Mouse (Mus musculus) CH12.LX (cell line): Measurements from ENCODE around the gene Fscn1. TPM values are rescaled to one million over a fixed set of nuclear protein-coding genes. Genes with fewer than 3 reads are reported as not detected.

Source experiments
- DNase-seq: peaks from one replicate; pipeline ENCODE4 v3.0.0-alpha.2; 2013; ENCODE audit errors: extremely low read depth
- H3K27ac ChIP-seq: 2 replicates; pipeline ENCODE4 v1.5.1; 2012; ENCODE audit warnings: low read depth, mild to moderate bottlenecking, control low read depth, moderate library complexity; ENCODE audit not compliant: insufficient read depth
- H3K27me3 ChIP-seq: replicated peaks from 2 replicates; pipeline ENCODE3; 2012; ENCODE audit warnings: inconsistent platforms
- H3K36me3 ChIP-seq, 2 experiments: replicated peaks in 1 of 2; 2 replicates each; pipeline versions ENCODE3 to v1.6.1; 2012; ENCODE audit warnings: inconsistent platforms in 1 of 2, low read length in 1 of 2, mild to moderate bottlenecking in 1 of 2, mixed read lengths in 1 of 2, moderate library complexity in 1 of 2; ENCODE audit not compliant: control insufficient read depth in 1 of 2, insufficient read depth in 1 of 2
- H3K4me1 ChIP-seq, 2 experiments: 2 replicates each; pipeline ENCODE4 v1.6.1; 2012; ENCODE audit warnings: inconsistent platforms in 1 of 2, moderate library complexity in 1 of 2; ENCODE audit not compliant: insufficient read depth in 2 of 2, control insufficient read depth in 1 of 2
- H3K4me2 ChIP-seq: 2 replicates; pipeline ENCODE4 v1.6.1; 2012; ENCODE audit warnings: low read depth, mild to moderate bottlenecking, control low read depth; ENCODE audit not compliant: poor library complexity, insufficient read depth, severe bottlenecking
- H3K4me3 ChIP-seq, 3 experiments: fragments of 150-350 bp in 1 of 3; sonication (generic) in 1 of 3; replicated peaks in 1 of 3; 2 replicates each; pipeline versions ENCODE3 to v1.5.1; 2011 to 2012; ENCODE audit warnings: low read depth in 2 of 3, low read length in 2 of 3, mild to moderate bottlenecking in 2 of 3, moderate library complexity in 2 of 3, control low read depth in 1 of 3, improper control_type of control experiment in 1 of 3, inconsistent platforms in 1 of 3, mixed read lengths in 1 of 3; ENCODE audit not compliant: poor library complexity in 1 of 3
- H3K79me2 ChIP-seq: replicated peaks from 2 replicates; pipeline ENCODE4 v1.6.1; 2012; ENCODE audit warnings: mild to moderate bottlenecking, moderate library complexity; ENCODE audit not compliant: control insufficient read depth, poor library complexity, insufficient read depth, severe bottlenecking; ENCODE audit errors: extremely low read depth
- H3K9ac ChIP-seq: 2 replicates; pipeline ENCODE4 v1.6.1; 2012; ENCODE audit warnings: low read depth, mild to moderate bottlenecking, control low read depth, moderate library complexity; ENCODE audit not compliant: insufficient read depth
- H3K9me3 ChIP-seq: replicated peaks from 2 replicates; pipeline ENCODE3; 2012; ENCODE audit warnings: low read length, inconsistent platforms, mixed read lengths
- BHLHE40 ChIP-seq: IDR thresholded peaks from 2 replicates; pipeline ENCODE4 v1.6.1; 2011; ENCODE audit warnings: mild to moderate bottlenecking, low read depth, low read length, improper control_type of control experiment
- CHD1 ChIP-seq: IDR thresholded peaks from 2 replicates; pipeline ENCODE4 v1.6.1; 2012; ENCODE audit warnings: low read depth, low read length, improper control_type of control experiment, inconsistent platforms
- CHD2 ChIP-seq: IDR thresholded peaks from 2 replicates; pipeline ENCODE4 v1.6.1; 2011; ENCODE audit warnings: low read length, improper control_type of control experiment
- CTCF ChIP-seq, 2 experiments: IDR thresholded peaks in 1 of 2; conservative IDR thresholded peaks in 1 of 2; 2 replicates each; pipeline ENCODE4 v1.5.1; 2011 to 2012; ENCODE audit warnings: low read depth in 2 of 2, low read length in 2 of 2, improper control_type of control experiment in 1 of 2, inconsistent platforms in 1 of 2, mild to moderate bottlenecking in 1 of 2, moderate library complexity in 1 of 2
- EP300 ChIP-seq: IDR thresholded peaks from 2 replicates; pipeline ENCODE4 v1.6.1; 2011; ENCODE audit warnings: low read length, improper control_type of control experiment
- HCFC1 ChIP-seq: IDR thresholded peaks from 2 replicates; pipeline ENCODE4 v1.6.1; 2012; ENCODE audit warnings: low read depth, mild to moderate bottlenecking, inconsistent platforms, low read length, improper control_type of control experiment
- IRF4 ChIP-seq: IDR thresholded peaks from 2 replicates; pipeline ENCODE4 v1.6.1; 2014; ENCODE audit warnings: low read depth, mild to moderate bottlenecking, inconsistent platforms, low read length, improper control_type of control experiment
- JUN ChIP-seq: IDR thresholded peaks from 2 replicates; pipeline ENCODE4 v1.6.1; 2011; ENCODE audit warnings: low read depth, mild to moderate bottlenecking, low read length, improper control_type of control experiment, moderate library complexity; ENCODE audit not compliant: insufficient read depth
- JUND ChIP-seq: conservative IDR thresholded peaks from 2 replicates; pipeline ENCODE4 v1.6.1; 2011; ENCODE audit warnings: low read depth, low read length, improper control_type of control experiment
- KAT2A ChIP-seq: IDR thresholded peaks from 2 replicates; pipeline ENCODE4 v1.6.1; 2012; ENCODE audit warnings: low read length, improper control_type of control experiment, inconsistent platforms; ENCODE audit not compliant: insufficient replicate concordance
- MAZ ChIP-seq: IDR thresholded peaks from 2 replicates; pipeline ENCODE4 v1.6.1; 2012; ENCODE audit warnings: low read depth, mild to moderate bottlenecking, inconsistent platforms, low read length, improper control_type of control experiment, moderate library complexity
- MEF2A ChIP-seq: IDR thresholded peaks from 2 replicates; pipeline ENCODE4 v1.6.1; 2014; ENCODE audit warnings: low read depth, mild to moderate bottlenecking, inconsistent platforms, low read length, improper control_type of control experiment, borderline replicate concordance
- MXI1 ChIP-seq: IDR thresholded peaks from 2 replicates; pipeline ENCODE4 v1.6.1; 2011; ENCODE audit warnings: mild to moderate bottlenecking, low read depth, low read length, improper control_type of control experiment
- MYC ChIP-seq: IDR thresholded peaks from 2 replicates; pipeline ENCODE4 v1.6.1; 2011; ENCODE audit warnings: low read depth, mild to moderate bottlenecking, improper control_type of control experiment, low read length
- NRF1 ChIP-seq: IDR thresholded peaks from 2 replicates; pipeline ENCODE4 v1.6.1; 2014; ENCODE audit warnings: low read depth, mild to moderate bottlenecking, inconsistent platforms, low read length, improper control_type of control experiment, moderate library complexity
- POLR2A ChIP-seq: IDR thresholded peaks from 2 replicates; pipeline ENCODE4 v1.6.1; 2011; ENCODE audit warnings: low read depth, mild to moderate bottlenecking, improper control_type of control experiment, low read length
- RAD21 ChIP-seq: IDR thresholded peaks from 2 replicates; pipeline ENCODE4 v1.6.1; 2011; ENCODE audit warnings: low read depth, mild to moderate bottlenecking, low read length, improper control_type of control experiment, moderate library complexity
- RCOR1 ChIP-seq: conservative IDR thresholded peaks from 2 replicates; pipeline ENCODE4 v1.6.1; 2012; ENCODE audit warnings: low read depth, mild to moderate bottlenecking, inconsistent platforms, low read length, improper control_type of control experiment
- SIN3A ChIP-seq: IDR thresholded peaks from 2 replicates; pipeline ENCODE4 v1.6.1; 2012; ENCODE audit warnings: low read length, improper control_type of control experiment, inconsistent platforms
- SMC3 ChIP-seq: IDR thresholded peaks from 2 replicates; pipeline ENCODE4 v1.6.1; 2011; ENCODE audit warnings: low read depth, low read length, improper control_type of control experiment
- ZC3H11A ChIP-seq: IDR thresholded peaks from 2 replicates; pipeline ENCODE4 v1.6.1; 2012; ENCODE audit warnings: low read depth, mild to moderate bottlenecking, inconsistent platforms, low read length, improper control_type of control experiment
- ZMIZ1 ChIP-seq: IDR thresholded peaks from 2 replicates; pipeline ENCODE4 v1.6.1; 2012; ENCODE audit warnings: low read depth, mild to moderate bottlenecking, inconsistent platforms, low read length, improper control_type of control experiment
- ZNF384 ChIP-seq: IDR thresholded peaks from 2 replicates; pipeline ENCODE4 v1.6.1; 2012; ENCODE audit warnings: low read depth, low read length, improper control_type of control experiment, inconsistent platforms
- dilution Hi-C: fragments of 300-500 bp; cut with MboI; formaldehyde crosslinking; loops from 2 replicates; pipeline ENCODE4 v1.14.3; 2020; ENCODE audit warnings: low sequenced_read_pairs; ENCODE audit not compliant: extremely low pct_unique_long_range_greater_than_20kb, extremely low pct_ligation_motif_present
- in situ Hi-C: fragments of 300-500 bp; cut with MboI; formaldehyde crosslinking; loops from 3 replicates; pipeline ENCODE4 v1.14.3; 2019; ENCODE audit warnings: low sequenced_read_pairs, low pct_ligation_motif_present, low pct_unique_long_range_greater_than_20kb, mixed read lengths
- polyA plus RNA-seq: library from polyadenylated mRNA; unstranded; fragments of >175 nt; gene quantifications from 2 replicates; pipeline ENCODE4 v1.2.1, GENCODE M21; 2012; ENCODE audit warnings: low read depth; ENCODE audit not compliant: insufficient read length
- total RNA-seq, 2 experiments: library from RNA; depleted of rRNA; stranded (reverse); fragments of 300-350 nt in 1 of 2; fragments of >200 nt in 1 of 2; gene quantifications; 2 replicates each; pipeline ENCODE4 v1.2.3; 2012 to 2014

The Fscn1 gene
- total and polyA plus RNA-seq, 3 experiments = 19.7 to 75.7 (median 65.3) TPM

GRCm38 (mm10) chr5:142932084-142932685 is 28.0 kb upstream of the Fscn1 start:
- Histone ChIP-seq H3K79me2 (no peaks in the 10 kb centered on the region), H3K9ac (peak overlapping the region; percentile 65), H3K4me2 (peak overlapping the region; percentile 86), H3K9me3 (no peaks in the 10 kb centered on the region), H3K27ac (no peak overlapping the region), H3K4me3 (peak overlapping the region; percentile 16 to 36 (median 26)), H3K4me1 (peaks cover 12 to 49% of the 10 kb centered on the region in 2 experiments), H3K36me3 (no peaks in the 10 kb centered on the region), H3K27me3 (no peaks in the 10 kb centered on the region)
- TF ChIP-seq CHD2 = no peak
- TF ChIP-seq KAT2A = no peak
- no peak for TF ChIP-seq JUN
- peak; percentile 67 for TF ChIP-seq IRF4
- no peak for TF ChIP-seq JUND
- 0 out of 2 replicates have a peak, but pooled peaks have one; percentile 26 for TF ChIP-seq MAZ
- peak; percentile 76 for TF ChIP-seq SIN3A
- TF ChIP-seq BHLHE40 = 0 out of 2 replicates have a peak, but pooled peaks have one; percentile 13
- 0 out of 2 replicates have a peak, but pooled peaks have one; percentile 26 for TF ChIP-seq MYC
- TF ChIP-seq MEF2A = peak; percentile 49; the same call in 1 of the 2 replicates
- peak; percentile 83 for TF ChIP-seq ZC3H11A
- TF ChIP-seq SMC3 = peak; percentile 97
- TF ChIP-seq CHD1 = no peak
- no peak for TF ChIP-seq RCOR1
- TF ChIP-seq CTCF (conservative IDR thresholded peaks at IDR 0.05 in 1 of 2, IDR thresholded peaks at IDR 0.05 in 1 of 2; ENCODE audit: low read depth in 2 of 2, low read length in 2 of 2) = peak; percentile 53 to 94
- TF ChIP-seq EP300 = 0 out of 2 replicates have a peak, but pooled peaks have one; percentile 13
- TF ChIP-seq NRF1 = 0 out of 2 replicates have a peak, but pooled peaks have one; percentile 2
- TF ChIP-seq ZNF384 = peak; percentile 70
- no peak for TF ChIP-seq MXI1
- peak; percentile 36; the same call in 1 of the 2 replicates for TF ChIP-seq HCFC1
- peak; percentile 94 for TF ChIP-seq RAD21
- no peak for TF ChIP-seq ZMIZ1
- TF ChIP-seq POLR2A = peak; percentile 40; the same call in 1 of the 2 replicates
- in situ Hi-C loops = loop anchor here (5.0 to 25.0 kb wide), 2 partner anchors 45 to 355 kb away; partner anchors contain the start of gene Zfp853
- dilution Hi-C loops = no loop called here
- DNase-seq = peak; percentile 90
